Mouse (Mus musculus): ENCODE data around the gene Tcn2. TPM values are rescaled to one million over a fixed set of nuclear protein-coding genes. Genes with fewer than 3 reads are reported as not detected.
"Not testable (repeated sequence)": the region's sequence is repeated elsewhere in the genome, so short reads cannot be mapped to it uniquely, and the experiment has no call there.

The Tcn2 gene
- polyA plus RNA-seq, 1 experiment from 2014 or later: 27.2 TPM

DNA sequence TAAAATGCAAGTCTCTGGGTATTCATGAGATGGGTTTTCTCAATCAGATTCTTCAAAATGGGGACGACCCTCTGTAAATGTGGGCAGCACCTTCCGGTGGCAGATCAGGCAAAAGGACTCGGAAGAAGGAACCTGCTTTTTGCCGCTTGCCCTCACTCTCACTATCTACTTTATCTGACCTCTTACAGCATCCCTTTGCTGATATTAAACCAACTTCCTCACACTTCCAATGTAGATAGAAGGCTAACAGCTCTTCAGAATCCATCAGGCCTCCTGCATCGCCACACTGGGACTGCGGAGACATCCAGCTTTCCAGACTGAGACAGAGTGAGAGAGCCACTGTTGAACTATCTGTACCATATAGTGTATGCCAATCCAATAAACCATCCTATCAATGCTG, 9.2 kb downstream of the Tcn2 start:
- Histone ChIP-seq H3K9ac (no peak overlapping the region), H3K27me3 (no peaks in the 10 kb centered on the region), H3K4me3 (no peak overlapping the region), H3K36me3 (peaks cover 18% of the 10 kb centered on the region; the same call in 1 of the 2 replicates), H3K4me1 (replicated peaks) (0 out of 2 replicates have a peak, but pooled peaks cover 3% of the 10 kb centered on the region), H3K27ac (replicated peaks) (no peak overlapping the region), H3K9me3 (no peaks in the 10 kb centered on the region), H3K4me2 (no peak overlapping the region)
- 97% methylated on average over 6 of the region's 6 CpGs for WGBS
- no peak for ATAC-seq (ENCODE audit: low FRiP score, low read depth)

DNA sequence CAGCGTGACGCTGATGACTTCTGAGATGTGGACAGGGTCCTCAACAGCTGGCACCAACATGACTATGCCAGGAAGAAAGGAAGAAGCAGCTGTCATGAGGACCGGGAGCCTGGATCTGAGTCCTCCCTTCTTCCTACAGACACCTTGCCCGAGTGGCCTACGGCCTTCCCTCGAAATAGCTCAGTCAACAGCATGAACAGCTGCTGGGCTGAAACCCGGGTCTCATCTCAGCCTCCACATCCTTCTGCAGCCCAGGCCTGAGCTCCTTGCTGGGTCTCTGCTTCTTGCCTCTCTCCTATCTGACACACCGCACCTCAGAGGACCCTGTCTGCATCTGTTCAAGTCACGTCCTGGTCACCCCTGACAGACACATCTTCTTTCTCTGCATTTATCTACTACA, 9.8 kb downstream of the Tcn2 start:
- Histone ChIP-seq H3K9ac (no peak overlapping the region), H3K36me3 (peaks cover 18% of the 10 kb centered on the region; the same call in 1 of the 2 replicates), H3K9me3 (no peaks in the 10 kb centered on the region), H3K4me2 (no peak overlapping the region), H3K27ac (replicated peaks) (no peak overlapping the region), H3K4me1 (replicated peaks) (0 out of 2 replicates have a peak, but pooled peaks cover 3% of the 10 kb centered on the region), H3K27me3 (no peaks in the 10 kb centered on the region), H3K4me3 (no peak overlapping the region)
- WGBS: 95% methylated on average over 9 of the region's 9 CpGs
- ATAC-seq (ENCODE audit: low FRiP score, low read depth): no peak

GRCm38 (mm10) chr11:3921281-3921850, 10.6 kb downstream of the Tcn2 start:
- Histone ChIP-seq H3K9me3 (no peaks in the 10 kb centered on the region), H3K4me3 (no peak overlapping the region), H3K27me3 (no peaks in the 10 kb centered on the region), H3K4me2 (no peak overlapping the region), H3K9ac (no peak overlapping the region), H3K27ac (replicated peaks) (no peak overlapping the region), H3K36me3 (peaks cover 13% of the 10 kb centered on the region; the same call in 1 of the 2 replicates), H3K4me1 (replicated peaks) (0 out of 2 replicates have a peak, but pooled peaks cover 3% of the 10 kb centered on the region)
- WGBS: 22% methylated on average over 8 of the region's 8 CpGs
- no peak for ATAC-seq (ENCODE audit: low FRiP score, low read depth)

GRCm38 (mm10) chr11:3920476-3920875, 11.5 kb downstream of the Tcn2 start:
- no peak for ATAC-seq (ENCODE audit: low FRiP score, low read depth)

GRCm38 (mm10) chr11:3918738-3919137, 13.2 kb downstream of the Tcn2 start:
- no peaks in the 10 kb centered on the region for H3K27me3 ChIP-seq
- 65% methylated on average over 1 of the region's 1 CpGs for WGBS
- ATAC-seq (ENCODE audit: low FRiP score, low read depth): no peak

More at GRCm38 (mm10) chr11:3920476-3920875, 11.5 kb downstream of the Tcn2 start:
- H3K4me3 ChIP-seq: no peak overlapping the region
- no peaks in the 10 kb centered on the region for H3K27me3 ChIP-seq
- peaks cover 13% of the 10 kb centered on the region; the same call in 1 of the 2 replicates for H3K36me3 ChIP-seq
- no peaks in the 10 kb centered on the region for H3K9me3 ChIP-seq
- 0 out of 2 replicates have a peak, but pooled peaks cover 3% of the 10 kb centered on the region for H3K4me1 ChIP-seq (replicated peaks)
- H3K4me2 ChIP-seq: no peak overlapping the region
- WGBS: 95% methylated on average over 7 of the region's 7 CpGs
- no peak overlapping the region for H3K27ac ChIP-seq (replicated peaks)
- H3K9ac ChIP-seq: no peak overlapping the region

DNA sequence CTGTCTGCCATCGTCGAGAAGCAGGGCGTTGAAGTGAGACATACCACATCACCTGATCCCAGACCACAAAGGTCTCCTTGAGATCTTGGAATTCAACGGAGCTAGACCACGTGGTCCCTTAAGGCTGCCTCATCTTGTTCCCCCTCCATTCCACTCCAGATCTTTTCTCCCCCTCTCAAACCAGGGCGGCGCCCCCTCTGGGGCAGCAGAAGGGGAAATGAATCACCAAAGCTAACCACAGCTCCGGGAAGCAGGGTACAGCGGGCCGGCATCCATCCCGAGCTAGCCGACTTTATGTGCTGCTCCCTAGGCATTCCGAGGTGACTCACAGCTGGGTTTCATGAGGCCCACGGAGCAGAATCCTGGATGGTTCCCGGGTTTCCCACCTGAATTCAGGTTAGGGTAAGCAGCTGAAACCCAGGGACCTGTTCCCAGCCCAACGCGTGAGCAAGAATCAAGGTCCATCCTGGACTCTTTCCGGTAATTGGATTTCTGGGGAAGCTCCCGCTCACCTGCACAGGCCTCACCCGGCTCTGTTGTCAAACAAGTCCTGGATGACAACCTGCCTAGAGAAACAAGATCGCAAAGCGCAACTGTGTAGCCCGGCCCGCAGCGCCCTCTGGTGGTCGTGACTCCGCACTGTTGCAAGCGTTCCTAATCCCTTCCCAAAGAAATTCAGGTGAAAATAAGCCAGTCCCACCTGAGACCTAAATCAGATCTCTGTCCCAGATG, 17.7 kb downstream of the Tcn2 start, which contains the start of gene Slc35e4:
TSS of gene Slc35e4 (minus strand) at position 556 of the 732 bp plus-strand sequence.
- Histone ChIP-seq H3K27ac (replicated peaks) (peak within 1 kb of the TSS; percentile 72), H3K4me2 (peak within 1 kb of the TSS; percentile 74), H3K9me3 (no peaks in the 10 kb centered on the region), H3K4me1 (replicated peaks) (peaks cover 47% of the 10 kb centered on the region), H3K4me3 (peak within 1 kb of the TSS; percentile 54), H3K27me3 (no peaks in the 10 kb centered on the region), H3K36me3 (no peaks in the 10 kb centered on the region), H3K9ac (peak within 1 kb of the TSS; percentile 53)
- under 1% methylated on average over 28 of the region's 28 CpGs for WGBS
- ATAC-seq (ENCODE audit: low FRiP score, low read depth): peak; percentile 77

More at GRCm38 (mm10) chr11:3918738-3919137, 13.2 kb downstream of the Tcn2 start:
- Histone ChIP-seq H3K4me1 (replicated peaks) (peaks cover 11% of the 10 kb centered on the region; the same call in 1 of the 2 replicates), H3K4me3 (no peak overlapping the region), H3K9ac (no peak overlapping the region), H3K9me3 (no peaks in the 10 kb centered on the region), H3K36me3 (peaks cover 6% of the 10 kb centered on the region; the same call in 1 of the 2 replicates), H3K4me2 (no peak overlapping the region), H3K27ac (replicated peaks) (no peak overlapping the region)

DNA sequence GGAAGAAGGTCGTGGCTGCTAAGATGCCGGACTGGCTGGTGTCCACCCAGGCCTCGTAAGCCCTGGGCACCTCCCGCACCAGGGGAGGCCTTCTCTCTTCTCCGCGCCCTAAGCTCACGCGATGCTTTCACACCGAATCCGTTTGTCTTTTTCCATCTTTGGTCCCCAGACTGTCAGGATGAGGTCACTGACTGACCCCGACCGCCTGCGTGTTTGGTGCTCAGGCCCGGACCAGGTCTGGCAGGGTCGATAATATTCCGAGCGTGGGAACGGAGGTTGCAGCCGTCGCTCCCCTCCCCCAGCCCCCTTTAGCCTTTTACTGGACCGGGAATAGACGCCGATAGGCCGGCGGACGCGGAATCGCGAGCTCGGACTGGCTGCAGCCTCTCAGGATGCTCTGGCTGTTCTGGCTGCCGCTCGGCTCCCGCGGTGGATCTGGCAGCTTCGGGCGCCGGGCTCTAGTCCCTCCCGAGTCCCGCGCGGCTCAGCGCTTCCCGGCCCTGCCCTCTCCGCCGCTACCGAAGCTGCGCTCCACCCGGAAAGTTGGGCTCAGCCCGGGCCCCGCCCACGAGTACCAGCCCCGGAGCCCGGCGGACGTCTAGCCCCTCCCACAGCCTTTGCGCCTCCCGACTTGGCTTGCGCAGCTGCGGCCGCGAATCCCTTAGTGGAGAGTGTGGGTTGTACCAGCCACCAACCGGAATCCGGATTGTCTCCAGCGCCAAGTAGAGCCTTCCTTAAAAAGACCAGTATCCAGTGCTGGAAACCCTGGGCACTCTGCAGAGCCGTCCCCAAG, 18.4 kb downstream of the Tcn2 start:
- under 1% methylated on average over 65 of the region's 65 CpGs for WGBS
- Histone ChIP-seq H3K9me3 (no peaks in the 10 kb centered on the region), H3K4me1 (replicated peaks) (peaks cover 53% of the 10 kb centered on the region), H3K36me3 (no peaks in the 10 kb centered on the region), H3K4me2 (peak overlapping the region; percentile 74), H3K4me3 (peak overlapping the region; percentile 54), H3K27me3 (no peaks in the 10 kb centered on the region), H3K9ac (peak overlapping the region; percentile 53), H3K27ac (replicated peaks) (peak overlapping the region; percentile 72)
- ATAC-seq (ENCODE audit: low FRiP score, low read depth): peak; percentile 92

DNA sequence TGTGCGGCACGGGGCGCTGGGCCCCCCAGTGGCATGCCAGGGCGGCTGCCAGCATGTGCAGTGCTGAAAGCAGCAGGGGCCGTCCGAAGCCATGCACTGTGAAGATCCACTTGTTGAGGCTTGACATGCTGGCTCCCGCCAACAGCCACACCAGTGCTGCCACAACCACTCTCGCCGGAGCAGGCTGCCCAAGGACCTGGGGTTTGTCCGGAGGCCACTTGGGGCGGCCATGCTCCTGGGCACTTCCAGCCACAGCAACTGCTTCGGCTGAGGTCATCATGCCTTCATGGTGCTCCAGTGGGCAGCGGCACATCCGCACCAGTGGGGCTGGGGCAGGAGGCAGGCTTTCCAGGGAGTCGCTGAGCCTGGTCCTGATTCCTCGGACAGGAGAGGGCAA, 19.1 kb downstream of the Tcn2 start:
- Histone ChIP-seq H3K4me1 (replicated peaks) (peaks cover 53% of the 10 kb centered on the region), H3K4me3 (peak overlapping the region; percentile 54), H3K4me2 (peak overlapping the region; percentile 74), H3K36me3 (no peaks in the 10 kb centered on the region), H3K9ac (peak overlapping the region; percentile 53), H3K9me3 (no peaks in the 10 kb centered on the region), H3K27me3 (no peaks in the 10 kb centered on the region), H3K27ac (replicated peaks) (peak overlapping the region; percentile 72)
- ATAC-seq (ENCODE audit: low FRiP score, low read depth): peak; percentile 5; the same call in 1 of the 2 replicates
- 2% methylated on average over 16 of the region's 16 CpGs for WGBS

- H3K4me3 ChIP-seq: peak overlapping the region; percentile 54
- peak overlapping the region; percentile 72 for H3K27ac ChIP-seq (replicated peaks)
- H3K36me3 ChIP-seq: peaks cover 2% of the 10 kb centered on the region
- H3K9me3 ChIP-seq: no peaks in the 10 kb centered on the region
- H3K9ac ChIP-seq: peak overlapping the region; percentile 53
- peaks cover 53% of the 10 kb centered on the region for H3K4me1 ChIP-seq (replicated peaks)
- WGBS: 11% methylated on average over 19 of the region's 19 CpGs
- H3K4me2 ChIP-seq: peak overlapping the region; percentile 74
- no peaks in the 10 kb centered on the region for H3K27me3 ChIP-seq
- ATAC-seq (ENCODE audit: low FRiP score, low read depth): peak; percentile 19
Observed at GRCm38 (mm10) chr11:3912100-3912874, 19.7 kb downstream of the Tcn2 start.

DNA sequence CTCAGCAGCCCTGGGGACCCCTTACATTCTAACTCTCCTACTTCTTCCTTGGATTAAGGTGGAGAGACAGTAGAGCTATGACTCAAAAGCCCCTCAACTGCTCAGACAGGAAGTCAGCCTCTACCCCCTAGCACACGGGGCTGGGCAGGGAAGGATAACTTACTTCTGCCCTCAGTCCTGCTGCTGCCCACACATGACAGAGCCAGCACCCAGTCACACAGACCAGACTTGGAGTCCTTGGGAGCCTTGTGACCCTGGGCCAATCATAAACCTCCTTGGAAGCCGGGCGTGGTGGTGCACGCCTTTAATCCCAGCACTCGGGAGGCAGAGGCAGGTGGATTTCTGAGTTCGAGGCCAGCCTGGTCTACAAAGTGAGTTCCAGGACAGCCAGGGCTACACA, 20.5 kb downstream of the Tcn2 start:
- Histone ChIP-seq H3K4me2 (peak overlapping the region; percentile 74), H3K4me3 (peak overlapping the region; percentile 54), H3K4me1 (replicated peaks) (peaks cover 53% of the 10 kb centered on the region), H3K9ac (peak overlapping the region; percentile 20; the same call in 1 of the 2 replicates)
- ATAC-seq (ENCODE audit: low FRiP score, low read depth); H3K27me3 ChIP-seq; H3K27ac ChIP-seq (replicated peaks); H3K36me3 ChIP-seq; H3K9me3 ChIP-seq: not testable (repeated sequence)
- 83% methylated on average over 6 of the region's 6 CpGs for WGBS

Measured in hindbrain, embryonic 15.5 days (tissue).